Mouse (Mus musculus) lung, adult 2 months (tissue): ENCODE results near the gene Asah2. TPM values are rescaled to one million over a fixed set of nuclear protein-coding genes. Genes with fewer than 3 reads are reported as not detected.

ENCODE experiments used
- DNase-seq: peaks from one replicate; pipeline ENCODE4 v3.0.0; 2022
- H3K4me1 ChIP-seq: fragments of 200-500 bp; 2 replicates; pipeline ENCODE4 v1.6.1; 2011; ENCODE audit warnings: low read length; ENCODE audit not compliant: control insufficient read depth, insufficient read depth
- H3K4me3 ChIP-seq: fragments of 200-500 bp; replicated peaks from 2 replicates; pipeline ENCODE3; 2011; ENCODE audit warnings: low read depth, mild to moderate bottlenecking, control low read depth, low read length; ENCODE audit errors: extremely low read depth
- CTCF ChIP-seq: fragments of 200-500 bp; IDR thresholded peaks from 2 replicates; pipeline ENCODE4 v1.5.1; 2011; ENCODE audit warnings: mild to moderate bottlenecking, low read length, control low read depth; ENCODE audit not compliant: insufficient read depth
- POLR2A ChIP-seq: fragments of 200-500 bp; IDR thresholded peaks from 2 replicates; pipeline ENCODE4 v1.6.1; 2011; ENCODE audit warnings: low read depth, mild to moderate bottlenecking, control low read depth, low read length, borderline replicate concordance; ENCODE audit errors: extremely low read depth
- WGBS: fragments of 180-500 bp; shearing (Covaris S2); methylation state at CpG from one replicate; pipeline ENCODE4 v1.1.7; 2018; 5-methylcytosine and 5-hydroxymethylcytosine counted together
- polyA plus RNA-seq: library from polyadenylated mRNA; depleted of rRNA; stranded (reverse); fragments of >200 nt; gene quantifications from 2 replicates; pipeline ENCODE4 v1.2.3, GENCODE M21; 2012; rRNA removed

Gene Asah2
- polyA plus RNA-seq, 1 experiment: 12.3 TPM

- WGBS: 62% methylated on average over 2 of the region's 2 CpGs
- Histone ChIP-seq H3K4me1 (no peaks in the 10 kb centered on the region), H3K4me3 (no peak overlapping the region)
- DNase-seq: no peak
- TF ChIP-seq POLR2A (no peak), CTCF (no peak)
Observed at GRCm38 (mm10) chr19:31956359-31956758, 151.7 kb downstream of the Asah2 start.

GRCm38 (mm10) chr19:31954696-31955095, 153.3 kb downstream of the Asah2 start:
- TF ChIP-seq POLR2A (no peak), CTCF (no peak)
- Histone ChIP-seq H3K4me3 (no peak overlapping the region), H3K4me1 (no peaks in the 10 kb centered on the region)
- 85% methylated on average over 4 of the region's 4 CpGs for WGBS
- DNase-seq: no peak

GRCm38 (mm10) chr19:31954267-31954666, 153.7 kb downstream of the Asah2 start:
- H3K4me3 ChIP-seq: no peak overlapping the region
- 81% methylated on average over 4 of the region's 4 CpGs for WGBS
- H3K4me1 ChIP-seq: no peaks in the 10 kb centered on the region

GRCm38 (mm10) chr19:31953799-31954198, 154.2 kb downstream of the Asah2 start:
- no peaks in the 10 kb centered on the region for H3K4me1 ChIP-seq
- no peak for DNase-seq
- TF ChIP-seq CTCF: no peak
- no peak for TF ChIP-seq POLR2A
- 83% methylated on average over 2 of the region's 2 CpGs for WGBS
- H3K4me3 ChIP-seq: no peak overlapping the region

More at GRCm38 (mm10) chr19:31954267-31954666, 153.7 kb downstream of the Asah2 start:
- DNase-seq: no peak
- TF ChIP-seq CTCF: no peak
- TF ChIP-seq POLR2A: no peak

GRCm38 (mm10) chr19:31950793-31951489, 157.1 kb downstream of the Asah2 start:
- 68% methylated on average over 7 of the region's 7 CpGs for WGBS
- Histone ChIP-seq H3K4me3 (no peak overlapping the region), H3K4me1 (no peaks in the 10 kb centered on the region)
- TF ChIP-seq POLR2A: no peak
- no peak for TF ChIP-seq CTCF
- no peak for DNase-seq

Other genes with a start within 250 kb of the Asah2 start
- 0.03 TPM in 1 of 2 replicates, not detected in the other for gene A1cf, start 239.4 kb downstream of the Asah2 start, polyA plus RNA-seq